Mouse (Mus musculus) embryo, embryonic 11.5 days (tissue): ENCODE results near the gene Pxylp1.
A peak's percentile ranks its signal among the peaks of the same experiment; 100 is the strongest.
"Not testable (repeated sequence)": the region's sequence is repeated elsewhere in the genome, so short reads cannot be mapped to it uniquely, and the experiment has no call there.

Source experiments
- DNase-seq: peaks from one replicate; pipeline ENCODE4 v3.0.0-alpha.2; 2012; ENCODE audit warnings: low read depth, low spot score

The Pxylp1 gene

DNA sequence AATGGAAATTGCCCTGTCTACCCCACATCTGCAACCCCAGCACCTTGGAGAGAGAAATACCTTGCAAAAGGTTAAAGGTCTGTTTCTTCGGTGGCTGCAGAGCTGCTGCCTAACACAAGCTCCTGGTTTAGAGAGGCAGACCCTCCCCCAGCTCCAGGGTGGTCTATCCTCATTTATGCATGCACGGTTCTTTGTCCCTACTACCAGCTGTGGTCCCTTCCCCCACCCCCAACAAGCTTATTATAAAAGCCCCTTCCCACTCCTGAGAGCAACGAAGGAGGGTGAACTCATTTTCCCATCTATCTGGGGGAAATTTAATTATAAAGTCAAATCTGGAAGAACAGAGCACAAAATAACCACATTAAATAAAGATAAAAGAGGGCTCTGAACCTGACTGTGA lies at the start of gene Pxylp1:
Gene Pxylp1 (minus strand): TSS at position 124 of the 400 bp plus-strand sequence.
- no peak for DNase-seq

GRCm38 (mm10) chr9:96938887-96939286 lies 46.4 kb upstream of the Pxylp1 start:
- DNase-seq, result no peak

- DNase-seq, result not testable (repeated sequence)
These were observed 44.0 kb upstream of the Pxylp1 start for GRCm38 (mm10) chr9:96936427-96936826.

DNA sequence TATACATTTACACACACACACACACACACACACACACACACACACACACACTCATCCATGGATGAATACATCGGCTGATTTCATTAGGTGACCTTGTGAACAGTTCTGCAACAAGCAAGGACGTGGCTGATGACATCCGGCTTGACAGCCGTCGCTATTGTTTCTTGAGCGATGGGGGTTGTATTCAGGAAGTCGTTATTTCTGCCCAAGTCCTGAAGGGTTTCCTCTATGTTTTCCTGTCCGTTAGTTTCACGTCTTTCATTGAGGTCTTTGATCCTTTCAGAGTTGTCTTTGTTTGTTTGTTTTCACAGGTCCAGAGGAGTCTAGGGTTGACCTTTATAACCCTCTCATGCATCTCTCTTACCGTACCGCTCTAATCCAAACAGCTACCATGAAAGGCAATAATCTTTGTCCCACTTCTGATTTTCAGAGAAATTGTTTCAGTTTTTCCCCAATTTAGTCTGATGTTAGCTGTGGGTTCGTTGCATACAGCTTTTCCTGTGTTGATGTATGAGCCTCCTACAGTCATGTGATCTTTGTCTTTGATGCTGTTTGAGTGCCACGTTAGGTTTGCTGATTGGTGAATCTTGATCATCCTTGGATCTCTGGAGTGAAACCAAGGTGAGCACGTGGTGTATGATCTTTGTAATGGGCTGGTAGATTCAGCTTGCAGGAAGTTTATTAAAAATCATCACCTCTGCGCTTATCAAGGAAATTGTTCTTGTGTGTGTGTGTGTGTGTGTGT lies 43.3 kb upstream of the Pxylp1 start:
- DNase-seq, result no peak

DNA sequence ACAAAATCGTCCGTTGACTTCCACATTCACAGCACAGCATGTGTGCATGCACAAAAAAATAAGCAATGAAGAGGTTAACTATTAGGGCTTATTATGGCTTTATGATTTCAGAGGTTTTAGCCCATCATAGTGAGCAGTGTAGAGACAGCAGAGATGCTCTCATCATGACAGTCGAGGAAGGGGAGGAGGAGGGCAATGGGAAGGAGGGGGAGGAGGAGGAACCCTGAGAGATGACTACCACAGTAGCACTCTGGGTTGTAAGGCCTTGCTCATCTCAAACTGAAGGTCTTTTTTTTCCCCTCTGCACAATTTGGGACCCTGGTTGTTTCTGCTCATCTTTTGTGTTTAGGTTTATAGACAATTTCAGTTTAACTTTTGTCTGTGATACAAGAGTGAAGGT lies 42.3 kb upstream of the Pxylp1 start:
- DNase-seq, result no peak

GRCm38 (mm10) chr9:96932751-96933150 lies 40.3 kb upstream of the Pxylp1 start:
- DNase-seq, result no peak

- no peak for DNase-seq
These were observed 31.3 kb upstream of the Pxylp1 start for GRCm38 (mm10) chr9:96923577-96924316.

GRCm38 (mm10) chr9:96923119-96923518 lies 30.6 kb upstream of the Pxylp1 start:
- DNase-seq, result no peak

DNA sequence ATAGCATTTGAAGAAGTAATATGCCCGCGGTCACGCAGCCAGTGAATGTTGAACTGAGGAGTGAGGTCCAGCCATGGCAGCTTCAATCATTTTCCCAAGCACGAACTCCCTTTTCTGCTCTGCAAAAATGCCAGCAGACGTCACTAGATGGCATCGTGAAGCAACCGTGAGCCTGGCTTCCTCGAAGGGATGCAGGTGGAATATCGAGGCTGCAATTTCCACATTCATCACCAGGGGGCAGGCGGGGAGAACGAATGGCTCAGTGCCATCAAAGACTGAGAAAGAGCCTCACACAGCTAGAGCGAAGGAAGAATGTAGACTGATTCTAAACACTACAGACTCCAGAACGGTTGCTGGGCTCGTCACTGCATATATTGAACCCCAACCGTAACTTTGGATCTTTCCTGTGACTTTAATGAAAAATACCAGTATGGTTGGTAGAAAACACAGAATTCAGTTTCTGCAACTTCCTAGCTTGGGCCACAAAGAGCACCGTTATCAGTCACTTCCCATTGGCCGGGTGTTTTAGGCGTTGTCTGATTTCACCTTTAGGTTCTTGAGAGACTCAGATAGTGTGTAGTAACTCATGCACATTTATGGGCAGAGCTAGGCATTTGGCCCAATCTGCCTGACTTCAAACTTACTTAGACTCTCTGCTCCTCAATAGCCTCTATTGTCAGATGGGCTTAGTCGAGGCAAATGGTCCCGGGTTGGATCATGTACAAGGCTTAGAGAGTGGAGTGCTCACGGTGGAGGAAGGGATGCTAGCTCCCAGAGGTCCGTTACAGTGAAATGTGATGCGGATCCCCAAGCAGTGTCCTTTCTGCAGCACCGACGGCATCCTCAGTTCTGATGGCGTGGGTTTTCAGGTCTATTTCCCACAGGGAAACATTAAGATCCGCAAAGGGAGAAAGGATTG lies 24.4 kb upstream of the Pxylp1 start:
- DNase-seq, result peak; percentile 93

DNA sequence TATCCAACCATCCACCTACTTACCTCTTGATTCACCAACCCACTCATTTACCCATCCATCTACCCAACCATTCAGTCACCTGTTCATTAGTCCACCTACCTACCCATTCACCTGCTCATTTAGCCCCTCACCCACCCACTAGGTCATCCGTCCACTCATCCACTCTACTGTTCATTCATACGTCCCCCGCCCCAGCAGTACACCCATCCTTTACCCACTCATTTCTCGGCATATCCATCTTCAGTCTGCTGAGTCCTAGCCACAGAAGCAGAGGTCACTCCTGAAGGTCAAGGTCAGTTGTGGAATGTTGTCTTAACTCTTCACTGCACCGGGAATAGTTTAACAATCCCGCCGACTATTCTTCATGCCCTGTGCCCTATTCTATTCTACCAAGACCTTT lies 23.6 kb upstream of the Pxylp1 start:
- DNase-seq, result no peak

GRCm38 (mm10) chr9:96914851-96915250 lies 22.4 kb upstream of the Pxylp1 start:
- DNase-seq, result no peak

GRCm38 (mm10) chr9:96914005-96914404 lies 21.5 kb upstream of the Pxylp1 start:
- no peak for DNase-seq

GRCm38 (mm10) chr9:96909503-96909902 lies 17.0 kb upstream of the Pxylp1 start:
- DNase-seq, result no peak

GRCm38 (mm10) chr9:96908737-96909136 lies 16.3 kb upstream of the Pxylp1 start:
- no peak for DNase-seq

- no peak for DNase-seq
These were observed 12.2 kb upstream of the Pxylp1 start for GRCm38 (mm10) chr9:96904360-96905355.

GRCm38 (mm10) chr9:96899717-96900116 lies 7.2 kb upstream of the Pxylp1 start:
- DNase-seq, result no peak

GRCm38 (mm10) chr9:96899004-96899403 lies 6.5 kb upstream of the Pxylp1 start:
- DNase-seq, result no peak

GRCm38 (mm10) chr9:96896690-96897089 lies 4.2 kb upstream of the Pxylp1 start:
- no peak for DNase-seq

DNA sequence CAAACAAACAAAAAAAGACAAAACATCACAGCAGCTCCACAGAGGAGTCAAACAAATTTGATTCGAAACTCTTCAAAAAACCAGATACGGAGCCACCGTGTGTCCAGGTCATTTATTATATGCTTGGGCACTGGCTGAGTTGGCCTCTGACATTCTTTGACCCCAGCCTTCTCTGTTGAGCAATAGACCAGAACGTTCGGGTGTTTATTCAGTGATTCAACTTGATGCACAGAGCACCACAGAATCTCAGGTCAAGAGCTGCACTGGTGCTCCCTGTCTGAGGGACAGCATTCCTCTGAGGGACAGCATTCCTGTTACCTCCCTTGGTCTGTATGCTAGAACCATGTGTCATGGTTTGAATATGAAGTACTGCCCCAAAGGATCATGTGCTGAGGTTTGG lies 1.1 kb upstream of the Pxylp1 start:
- DNase-seq, result no peak
